Mouse (Mus musculus) frontal cortex, postnatal 36 days (tissue): ENCODE data around the gene Slain1.
"Not testable (repeated sequence)": the region's sequence is repeated elsewhere in the genome, so short reads cannot be mapped to it uniquely, and the experiment has no call there.

Experiments used
- DNase-seq, 2 experiments: peaks; one replicate each; pipeline ENCODE4 v3.0.0; 2022; ENCODE audit warnings: low spot score in 2 of 2

Slain1 gene

GRCm38 (mm10) chr14:103720637-103721355 lies 70.8 kb downstream of the Slain1 start:
- DNase-seq: peak; percentile 58 to 73

- no peak for DNase-seq
Measured at GRCm38 (mm10) chr14:103723314-103723713, 73.3 kb downstream of the Slain1 start.

- no peak for DNase-seq
Measured at GRCm38 (mm10) chr14:103723841-103724240, 73.8 kb downstream of the Slain1 start.

- no peak for DNase-seq
Measured at GRCm38 (mm10) chr14:103728506-103728905, 78.5 kb downstream of the Slain1 start.

GRCm38 (mm10) chr14:103728951-103729725 lies 79.1 kb downstream of the Slain1 start:
- no peak for DNase-seq

GRCm38 (mm10) chr14:103729760-103730367 lies 79.8 kb downstream of the Slain1 start:
- DNase-seq: no peak

GRCm38 (mm10) chr14:103732626-103733025 lies 82.6 kb downstream of the Slain1 start:
- no peak for DNase-seq

- DNase-seq: no peak
Measured at GRCm38 (mm10) chr14:103741216-103741615, 91.2 kb downstream of the Slain1 start.

GRCm38 (mm10) chr14:103742150-103742549 lies 92.1 kb downstream of the Slain1 start:
- DNase-seq: no peak

GRCm38 (mm10) chr14:103747345-103747744 lies 97.3 kb downstream of the Slain1 start:
- DNase-seq: no peak

GRCm38 (mm10) chr14:103750638-103751037 lies 100.6 kb downstream of the Slain1 start:
- DNase-seq: not testable (repeated sequence)

GRCm38 (mm10) chr14:103751384-103751783 lies 101.4 kb downstream of the Slain1 start:
- DNase-seq: peak; percentile 21 to 41

- DNase-seq: no peak
Measured at GRCm38 (mm10) chr14:103752773-103753172, 102.7 kb downstream of the Slain1 start.

- no peak for DNase-seq
Measured at GRCm38 (mm10) chr14:103754041-103754440, 104.0 kb downstream of the Slain1 start.

GRCm38 (mm10) chr14:103754465-103754864 lies 104.4 kb downstream of the Slain1 start:
- no peak for DNase-seq
